Mouse (Mus musculus): ENCODE data around the gene Shox2.

GRCm38 (mm10) chr3:66967508-66967907, 14.1 kb downstream of the Shox2 start:
- TF ChIP-seq POLR2A (IDR thresholded peaks at IDR 0.05; ENCODE audit: borderline replicate concordance, extremely low read depth, insufficient read depth, insufficient read length, poor library complexity, severe bottlenecking) (no peak), CTCF (IDR thresholded peaks at IDR 0.05; ENCODE audit: borderline replicate concordance, extremely low read depth, insufficient read depth, insufficient read length) (no peak)

Measured in brain, embryonic 14.5 days (tissue).